Mouse (Mus musculus): Measurements from ENCODE around the gene Cacna2d2. TPM values are rescaled to one million over a fixed set of nuclear protein-coding genes. Genes with fewer than 3 reads are reported as not detected.
A peak's percentile ranks its signal among the peaks of the same experiment; 100 is the strongest.

The Cacna2d2 gene
- polyA plus RNA-seq, 1 experiment from 2014 or later, result 1.00 TPM

DNA sequence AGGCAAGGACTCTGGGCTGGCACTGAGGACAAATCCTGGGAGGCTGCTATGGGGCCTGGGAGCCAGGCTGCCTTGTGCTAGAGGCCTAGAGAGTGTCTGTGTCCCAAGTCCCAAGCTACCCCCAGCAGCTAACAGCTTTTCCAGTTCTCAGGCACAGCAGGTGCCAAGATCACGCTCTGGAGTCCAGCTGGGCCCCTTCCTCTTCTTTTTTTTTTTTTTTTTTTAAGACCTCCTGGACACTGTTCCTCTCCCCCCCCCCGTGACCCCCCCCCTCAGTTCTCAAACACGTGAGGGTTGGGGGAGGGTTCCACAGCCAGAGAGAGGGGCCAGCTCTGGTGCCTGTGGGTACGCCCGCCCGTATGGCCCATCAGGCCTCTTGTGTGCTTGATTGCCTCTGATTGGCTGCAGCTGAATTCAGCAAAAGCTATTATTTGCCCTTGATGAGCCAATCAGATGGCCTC lies 45.6 kb downstream of the Cacna2d2 start:
- 24% methylated on average over 4 of the region's 6 CpGs for WGBS
- Histone ChIP-seq H3K4me1 (peaks cover 55% of the 10 kb centered on the region), H3K4me3 (peak overlapping the region; percentile 18; the same call in 1 of the 2 replicates), H3K27ac (replicated peaks) (peak overlapping the region; percentile 81), H3K27me3 (ENCODE audit: low read depth, poor library complexity, severe bottlenecking) (peaks cover 36% of the 10 kb centered on the region), H3K36me3 (no peaks in the 10 kb centered on the region), H3K9me3 (replicated peaks) (no peaks in the 10 kb centered on the region)
- peak; percentile 61 for DNase-seq (ENCODE audit: low spot score)

DNA sequence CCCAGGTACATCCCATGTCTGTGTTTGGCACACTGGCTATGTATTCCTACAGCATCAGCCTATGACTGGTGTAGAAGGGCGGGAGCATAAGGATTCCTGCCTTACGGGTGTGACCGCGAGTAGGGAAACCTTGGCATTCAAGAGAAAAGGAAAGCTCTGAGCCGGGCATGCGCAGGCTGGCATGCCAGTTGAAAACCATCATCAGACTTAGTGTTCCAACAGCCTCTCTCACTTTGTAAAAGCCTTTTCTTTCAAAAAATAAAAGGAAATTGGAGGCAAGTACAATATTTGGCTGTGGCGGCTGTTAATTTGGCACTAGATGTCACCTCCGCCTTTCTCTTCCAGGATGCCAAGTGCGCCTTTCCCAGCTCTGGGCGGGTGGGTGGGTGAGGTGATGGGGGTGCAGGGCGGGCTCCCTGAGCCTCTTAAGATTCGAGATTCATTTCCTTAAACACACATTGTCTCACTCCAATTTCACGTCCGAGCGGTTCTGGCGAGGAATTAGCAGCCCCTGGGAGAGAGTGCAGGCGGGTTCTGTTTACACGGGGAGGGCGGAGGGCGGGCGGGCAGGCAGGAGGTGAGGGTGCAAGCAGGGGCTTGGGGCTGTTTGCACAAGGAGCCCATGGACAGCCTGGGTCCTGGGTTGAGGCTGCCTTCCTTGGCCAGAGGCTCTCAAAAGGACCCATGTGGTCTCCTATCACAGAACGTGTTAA lies 49.5 kb downstream of the Cacna2d2 start:
- H3K4me1 ChIP-seq, result peaks cover 69% of the 10 kb centered on the region

DNA sequence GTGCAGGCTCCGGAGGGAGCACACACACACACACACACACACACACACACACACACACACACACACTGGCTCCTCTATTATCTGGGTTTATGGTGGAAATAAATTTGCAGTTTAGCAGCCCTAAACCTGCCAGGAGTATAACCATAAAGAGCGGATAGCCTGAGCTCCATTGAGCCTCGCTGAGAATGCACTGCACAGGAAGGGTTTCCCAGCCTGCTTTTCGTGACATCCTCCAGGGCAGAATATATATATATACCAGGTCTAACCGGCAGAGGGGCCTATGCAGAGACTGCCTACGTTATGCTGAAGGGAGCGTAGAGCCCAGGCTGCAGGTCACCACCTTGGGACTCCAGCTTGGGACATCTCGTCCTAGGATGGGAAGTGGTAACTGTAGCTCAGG lies 52.0 kb downstream of the Cacna2d2 start:
- Histone ChIP-seq H3K9me3 (replicated peaks) (no peaks in the 10 kb centered on the region), H3K27ac (replicated peaks) (peak overlapping the region; percentile 53; the same call in 1 of the 2 replicates)
- 76% methylated on average over 8 of the region's 8 CpGs for WGBS

More for the DNA sequence above, 49.5 kb downstream of the Cacna2d2 start:
- peaks cover 56% of the 10 kb centered on the region for H3K27me3 ChIP-seq (ENCODE audit: low read depth, poor library complexity, severe bottlenecking)
- no peaks in the 10 kb centered on the region for H3K9me3 ChIP-seq (replicated peaks)
- peak overlapping the region; percentile 10 for H3K27ac ChIP-seq (replicated peaks)
- DNase-seq (ENCODE audit: low spot score), result no peak
- no peaks in the 10 kb centered on the region for H3K36me3 ChIP-seq
- H3K4me3 ChIP-seq, result no peak overlapping the region
- 46% methylated on average over 22 of the region's 22 CpGs for WGBS

DNA sequence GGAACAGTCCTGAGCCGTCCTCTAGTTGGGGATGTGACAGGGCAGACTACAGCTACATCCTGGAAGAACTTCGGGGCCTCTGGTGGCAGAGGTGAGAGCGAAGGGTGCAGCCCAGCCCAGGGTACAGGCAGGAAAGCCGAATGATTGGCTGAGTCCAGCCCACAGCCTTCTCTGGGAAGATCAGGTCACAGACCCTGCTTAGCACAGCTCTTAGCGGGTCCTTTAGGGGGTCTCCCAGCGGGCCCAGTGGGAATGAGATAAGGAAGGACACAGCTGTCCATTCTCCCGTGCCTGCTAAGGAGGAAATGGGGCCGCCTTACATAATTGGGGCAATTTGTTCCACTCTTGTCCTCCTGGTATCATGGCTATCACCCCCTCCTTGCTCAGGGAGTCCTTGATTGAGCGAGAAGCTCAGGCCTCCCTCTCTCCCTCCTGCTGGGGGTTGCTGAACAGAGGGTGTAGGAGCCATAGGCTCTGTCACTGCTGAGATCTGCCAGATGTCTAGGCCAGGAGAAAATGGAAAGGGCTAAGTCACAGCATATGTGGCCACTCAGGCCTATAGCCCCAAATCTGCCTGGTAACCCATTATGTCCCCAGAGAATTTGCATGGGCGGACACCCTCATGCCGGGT lies 52.6 kb downstream of the Cacna2d2 start:
- 64% methylated on average over 11 of the region's 11 CpGs for WGBS
- H3K27ac ChIP-seq (replicated peaks), result peak overlapping the region; percentile 53
- H3K27me3 ChIP-seq (ENCODE audit: low read depth, poor library complexity, severe bottlenecking), result peaks cover 53% of the 10 kb centered on the region
- no peaks in the 10 kb centered on the region for H3K36me3 ChIP-seq
- H3K4me3 ChIP-seq, result no peak overlapping the region
- H3K9me3 ChIP-seq (replicated peaks), result no peaks in the 10 kb centered on the region
- DNase-seq (ENCODE audit: low spot score), result no peak
- peaks cover 50% of the 10 kb centered on the region for H3K4me1 ChIP-seq

More for the DNA sequence above, 52.0 kb downstream of the Cacna2d2 start:
- no peak for DNase-seq (ENCODE audit: low spot score)
- H3K36me3 ChIP-seq, result no peaks in the 10 kb centered on the region
- H3K4me3 ChIP-seq, result no peak overlapping the region
- H3K27me3 ChIP-seq (ENCODE audit: low read depth, poor library complexity, severe bottlenecking), result peaks cover 54% of the 10 kb centered on the region
- H3K4me1 ChIP-seq, result peaks cover 50% of the 10 kb centered on the region

DNA sequence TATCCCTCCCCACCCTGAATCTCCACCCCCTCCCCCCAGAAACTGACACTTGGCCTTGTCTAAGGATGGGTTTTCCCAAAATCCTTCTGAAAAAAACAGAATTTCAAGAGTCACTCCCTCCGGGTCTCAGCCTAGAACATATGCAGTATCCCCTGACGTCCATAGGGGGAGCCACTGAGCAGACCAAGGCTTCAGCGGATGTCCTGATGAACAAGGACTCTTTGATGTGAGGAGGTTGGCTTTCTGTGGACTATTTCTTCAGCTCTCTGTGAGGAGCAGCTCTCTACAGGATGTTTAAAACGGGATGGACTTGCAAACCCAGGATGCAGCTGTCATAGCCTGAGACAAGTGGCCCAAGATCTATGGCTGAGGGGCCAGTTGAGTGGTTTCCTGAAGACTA lies 53.1 kb downstream of the Cacna2d2 start:
- peak; percentile 53 for DNase-seq (ENCODE audit: low spot score)
- peak overlapping the region; percentile 53; the same call in 1 of the 2 replicates for H3K27ac ChIP-seq (replicated peaks)

DNA sequence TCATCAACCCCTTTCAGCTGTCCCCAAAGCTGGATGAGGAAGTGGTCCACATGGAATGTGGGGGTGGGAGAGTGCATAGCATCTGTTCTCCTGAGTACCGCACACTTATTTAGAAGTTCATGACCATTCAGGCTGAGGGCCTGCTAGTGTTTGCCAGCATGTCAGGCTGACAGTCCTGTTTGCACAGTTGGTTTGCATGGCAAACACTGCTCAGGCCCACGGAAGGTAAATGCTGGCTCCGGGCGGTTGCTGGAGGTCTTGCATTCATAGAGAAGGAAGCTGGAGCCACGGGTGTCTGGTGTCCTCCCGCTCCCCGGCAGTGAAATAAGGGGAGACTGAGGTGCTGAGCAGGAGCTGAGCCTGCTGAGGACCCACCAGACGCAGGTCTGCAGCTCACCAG lies 53.7 kb downstream of the Cacna2d2 start:
- Histone ChIP-seq H3K4me1 (peaks cover 50% of the 10 kb centered on the region), H3K9me3 (replicated peaks) (no peaks in the 10 kb centered on the region), H3K27me3 (ENCODE audit: low read depth, poor library complexity, severe bottlenecking) (peaks cover 50% of the 10 kb centered on the region), H3K36me3 (no peaks in the 10 kb centered on the region), H3K27ac (replicated peaks) (no peak overlapping the region), H3K4me3 (no peak overlapping the region)
- DNase-seq (ENCODE audit: low spot score), result no peak
- 85% methylated on average over 8 of the region's 8 CpGs for WGBS

More for the DNA sequence above, 53.1 kb downstream of the Cacna2d2 start:
- H3K4me1 ChIP-seq, result peaks cover 50% of the 10 kb centered on the region
- H3K27me3 ChIP-seq (ENCODE audit: low read depth, poor library complexity, severe bottlenecking), result peaks cover 53% of the 10 kb centered on the region
- no peaks in the 10 kb centered on the region for H3K36me3 ChIP-seq
- no peak overlapping the region for H3K4me3 ChIP-seq
- WGBS, result 25% methylated on average over 4 of the region's 4 CpGs
- H3K9me3 ChIP-seq (replicated peaks), result no peaks in the 10 kb centered on the region

DNA sequence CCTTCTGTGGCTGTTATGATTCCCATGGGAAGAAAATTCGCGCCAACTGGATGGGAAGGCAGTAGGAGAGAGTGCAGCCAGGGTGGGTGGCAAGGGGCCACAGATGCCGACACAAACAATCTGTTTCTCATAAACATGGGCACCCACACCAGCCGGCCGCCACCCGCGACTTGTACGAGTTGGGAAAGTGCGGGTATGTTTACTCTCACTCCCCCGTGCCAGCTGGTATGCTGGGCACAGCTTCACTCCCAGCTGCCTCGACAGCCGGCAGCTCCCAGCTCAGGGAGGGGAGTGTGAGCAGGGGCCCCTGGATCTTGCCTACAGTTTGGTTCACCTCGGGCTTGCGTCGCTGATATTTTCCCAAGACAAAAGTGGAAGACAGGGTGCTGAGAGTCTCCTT lies 57.3 kb downstream of the Cacna2d2 start:
- 80% methylated on average over 15 of the region's 15 CpGs for WGBS
- DNase-seq (ENCODE audit: low spot score), result no peak
- peaks cover 21% of the 10 kb centered on the region for H3K4me1 ChIP-seq
- peaks cover 23% of the 10 kb centered on the region for H3K27me3 ChIP-seq (ENCODE audit: low read depth, poor library complexity, severe bottlenecking)
- no peak overlapping the region for H3K27ac ChIP-seq (replicated peaks)
- H3K36me3 ChIP-seq, result no peaks in the 10 kb centered on the region
- H3K4me3 ChIP-seq, result no peak overlapping the region
- no peaks in the 10 kb centered on the region for H3K9me3 ChIP-seq (replicated peaks)

DNA sequence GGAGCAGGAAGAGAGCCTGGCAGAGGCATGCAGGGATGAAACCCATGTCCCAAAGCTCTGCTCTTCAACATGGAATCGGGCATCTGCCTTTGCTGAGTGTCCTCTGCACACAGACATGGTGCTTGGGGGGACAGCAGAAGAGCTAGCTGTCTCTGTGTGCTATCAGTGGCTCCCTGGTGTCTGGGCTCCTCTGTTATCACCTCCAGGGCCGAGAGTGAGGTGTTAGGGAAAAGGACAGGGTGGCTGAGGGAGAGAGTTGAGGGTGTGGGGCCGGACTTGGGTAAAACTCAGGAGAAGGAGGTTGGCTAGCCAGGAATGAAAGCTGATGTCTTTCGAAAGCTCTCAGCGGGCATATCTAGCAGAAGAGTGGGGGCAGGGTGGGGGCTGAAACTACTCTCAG lies 63.5 kb downstream of the Cacna2d2 start:
- H3K4me3 ChIP-seq, result no peak overlapping the region
- 78% methylated on average over 5 of the region's 5 CpGs for whole genome bisulfite sequencing
- DNase-seq (ENCODE audit: low spot score), result no peak
- H3K27ac ChIP-seq (replicated peaks), result no peak overlapping the region
- no peaks in the 10 kb centered on the region for H3K36me3 ChIP-seq
- H3K27me3 ChIP-seq (ENCODE audit: low read depth, poor library complexity, severe bottlenecking), result peaks cover 50% of the 10 kb centered on the region
- H3K4me1 ChIP-seq, result peaks cover 49% of the 10 kb centered on the region
- H3K9me3 ChIP-seq (replicated peaks), result no peaks in the 10 kb centered on the region

DNA sequence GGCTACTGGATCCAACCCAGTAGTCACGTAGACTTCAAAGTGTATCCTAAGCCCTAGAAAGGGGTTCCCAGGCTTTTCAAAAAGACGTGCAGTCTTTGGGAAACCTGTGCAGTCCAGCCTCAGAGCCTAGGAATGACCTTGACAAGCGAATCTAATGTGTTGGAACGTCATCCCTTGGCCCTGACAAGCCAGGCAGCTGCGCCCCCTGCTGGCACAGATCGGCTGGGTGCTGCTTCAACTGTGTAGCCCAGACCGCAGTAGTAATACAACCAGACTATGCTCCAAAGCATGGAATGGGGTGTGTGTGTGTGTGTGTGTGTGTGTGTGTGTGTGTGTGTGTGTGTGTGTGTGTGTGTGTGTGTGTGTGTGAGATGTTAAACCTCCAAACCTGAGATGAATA lies 64.1 kb downstream of the Cacna2d2 start:
- no peaks in the 10 kb centered on the region for H3K36me3 ChIP-seq
- peaks cover 55% of the 10 kb centered on the region for H3K4me1 ChIP-seq
- WGBS, result 15% methylated on average over 7 of the region's 7 CpGs
- H3K27ac ChIP-seq (replicated peaks), result peak overlapping the region; percentile 70
- no peak overlapping the region for H3K4me3 ChIP-seq
- peaks cover 50% of the 10 kb centered on the region for H3K27me3 ChIP-seq (ENCODE audit: low read depth, poor library complexity, severe bottlenecking)
- DNase-seq (ENCODE audit: low spot score), result peak; percentile 89
- H3K9me3 ChIP-seq (replicated peaks), result no peaks in the 10 kb centered on the region

DNA sequence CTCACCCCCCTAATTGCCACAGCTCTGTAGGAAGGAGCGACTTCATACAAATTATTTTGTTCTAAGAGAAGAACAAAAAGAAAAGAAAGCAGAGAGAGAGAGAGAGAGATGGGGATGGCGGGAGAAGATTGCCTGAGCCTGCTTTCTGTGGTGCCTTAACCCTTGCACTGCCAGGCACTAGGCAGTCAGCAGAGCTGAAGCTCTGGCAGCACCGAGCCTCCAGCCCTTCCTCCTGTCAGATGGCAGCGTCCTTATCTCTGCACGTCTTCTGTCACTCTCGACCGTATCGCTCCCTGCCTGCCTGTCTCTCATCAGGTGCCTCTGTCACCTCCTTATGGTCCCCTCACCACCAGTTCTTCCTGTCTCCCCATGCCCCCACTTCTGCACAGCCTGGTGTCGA lies 64.7 kb downstream of the Cacna2d2 start:
- H3K27ac ChIP-seq (replicated peaks), result peak overlapping the region; percentile 70

DNA sequence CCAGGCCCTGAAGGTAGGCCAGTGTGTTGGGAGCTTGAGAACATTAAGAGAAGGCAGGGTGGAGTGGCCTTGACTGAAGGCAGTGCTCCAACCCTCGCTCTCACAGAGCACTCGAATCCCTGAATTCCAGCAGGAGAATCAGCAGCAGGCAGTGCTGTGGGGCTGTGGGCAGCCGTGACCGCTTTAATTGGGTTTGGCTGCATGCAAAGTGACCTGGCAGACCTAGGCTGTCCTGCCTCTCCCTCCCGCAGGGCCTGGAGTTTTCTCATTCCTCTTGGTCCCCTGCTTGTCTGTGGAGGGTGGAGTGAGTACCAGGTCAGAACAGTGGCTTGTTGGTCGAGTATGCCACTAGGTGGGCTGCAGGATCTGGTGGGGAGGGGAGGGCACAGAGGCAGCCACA lies 66.2 kb downstream of the Cacna2d2 start:
- Histone ChIP-seq H3K36me3 (no peaks in the 10 kb centered on the region), H3K27ac (replicated peaks) (peak overlapping the region; percentile 69), H3K9me3 (replicated peaks) (no peaks in the 10 kb centered on the region), H3K4me3 (0 out of 2 replicates have a peak overlapping the region, but pooled peaks have one; percentile 3), H3K4me1 (peaks cover 76% of the 10 kb centered on the region), H3K27me3 (ENCODE audit: low read depth, poor library complexity, severe bottlenecking) (peaks cover 47% of the 10 kb centered on the region)
- 32% methylated on average over 6 of the region's 6 CpGs for WGBS
- DNase-seq (ENCODE audit: low spot score), result no peak

More for the DNA sequence above, 64.7 kb downstream of the Cacna2d2 start:
- Histone ChIP-seq H3K4me3 (no peak overlapping the region), H3K4me1 (peaks cover 61% of the 10 kb centered on the region), H3K9me3 (replicated peaks) (no peaks in the 10 kb centered on the region), H3K27me3 (ENCODE audit: low read depth, poor library complexity, severe bottlenecking) (peaks cover 47% of the 10 kb centered on the region), H3K36me3 (no peaks in the 10 kb centered on the region)
- no peak for DNase-seq (ENCODE audit: low spot score)
- 40% methylated on average over 9 of the region's 9 CpGs for WGBS

DNA sequence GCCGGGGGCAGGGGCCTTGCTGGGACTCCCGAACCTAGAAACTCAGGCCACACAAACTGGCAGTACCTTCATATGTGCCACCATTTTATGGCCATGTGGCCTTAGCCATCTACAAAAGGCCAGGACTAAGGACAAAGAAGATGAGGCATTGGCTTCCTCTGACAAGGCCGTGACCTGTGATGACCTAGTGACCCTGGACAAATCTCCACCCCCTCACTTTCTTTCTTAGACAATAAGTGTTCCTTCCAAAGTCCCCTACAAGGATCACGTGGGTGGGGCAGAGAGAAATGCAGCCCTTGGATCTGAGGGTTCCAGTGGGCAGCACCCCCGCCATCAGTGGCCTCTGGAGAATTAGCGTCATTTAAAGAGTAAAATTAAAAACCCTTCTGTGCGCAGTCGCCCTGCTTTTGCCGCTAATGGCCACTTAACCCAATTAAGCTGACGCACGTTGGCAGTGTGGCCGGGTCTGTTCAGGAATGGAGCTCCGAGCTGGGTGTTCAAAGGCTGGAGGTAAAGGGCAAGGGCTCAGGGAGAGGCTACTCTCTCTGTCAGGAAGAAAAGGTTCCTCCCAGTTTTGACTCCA lies 69.9 kb downstream of the Cacna2d2 start:
- peaks cover 53% of the 10 kb centered on the region for H3K27me3 ChIP-seq (ENCODE audit: low read depth, poor library complexity, severe bottlenecking)
- H3K4me1 ChIP-seq, result peaks cover 60% of the 10 kb centered on the region

More for the DNA sequence above, 69.9 kb downstream of the Cacna2d2 start:
- no peaks in the 10 kb centered on the region for H3K9me3 ChIP-seq (replicated peaks)
- 32% methylated on average over 13 of the region's 13 CpGs for WGBS
- no peak overlapping the region for H3K4me3 ChIP-seq
- peak overlapping the region; percentile 67; the same call in 1 of the 2 replicates for H3K27ac ChIP-seq (replicated peaks)
- no peaks in the 10 kb centered on the region for H3K36me3 ChIP-seq
- no peak for DNase-seq (ENCODE audit: low spot score)
